Mouse (Mus musculus) heart, embryonic 16.5 days (tissue): ENCODE data around the gene Hectd4. TPM values are rescaled to one million over a fixed set of nuclear protein-coding genes. Genes with fewer than 3 reads are reported as not detected.

Experiments
- ATAC-seq: fragments of 200-750 bp; cut with Nextera tagmentation; replicated peaks from 2 replicates; pipeline ENCODE4 v1.8.0; 2017; ENCODE audit warnings: moderate number of reproducible peaks; ENCODE audit not compliant: insufficient read depth, low FRiP score; ENCODE audit errors: extremely low read depth
- H3K27ac ChIP-seq: fragments of 300-500 bp; sonication (generic); 2 replicates; pipeline ENCODE4 v1.5.1; 2014; ENCODE audit warnings: mild to moderate bottlenecking, low read length, control low read depth, moderate library complexity
- H3K27me3 ChIP-seq: fragments of 300-500 bp; sonication (generic); 2 replicates; pipeline ENCODE4 v1.6.1; 2014; ENCODE audit warnings: low read length, mixed read lengths; ENCODE audit not compliant: control insufficient read depth, insufficient read depth
- H3K36me3 ChIP-seq: fragments of 300-500 bp; sonication (generic); 2 replicates; pipeline ENCODE4 v1.6.1; 2014; ENCODE audit not compliant: control insufficient read depth, insufficient read depth
- H3K4me1 ChIP-seq: fragments of 300-500 bp; sonication (generic); 2 replicates; pipeline ENCODE4 v1.6.1; 2014; ENCODE audit warnings: low read length, mixed read lengths; ENCODE audit not compliant: control insufficient read depth, insufficient read depth
- H3K4me2 ChIP-seq: fragments of 300-500 bp; sonication (generic); 2 replicates; pipeline ENCODE4 v1.6.1; 2014; ENCODE audit warnings: low read depth, mild to moderate bottlenecking, control low read depth, low read length
- H3K4me3 ChIP-seq: fragments of 300-500 bp; sonication (generic); 2 replicates; pipeline ENCODE4 v1.5.1; 2014; ENCODE audit warnings: mild to moderate bottlenecking, control low read depth, low read length
- H3K9ac ChIP-seq: fragments of 300-500 bp; sonication (generic); 2 replicates; pipeline ENCODE4 v1.6.1; 2014; ENCODE audit warnings: low read length, control low read depth
- H3K9me3 ChIP-seq: fragments of 300-500 bp; sonication (generic); replicated peaks from 2 replicates; pipeline ENCODE4 v1.6.1; 2016; ENCODE audit warnings: low read length; ENCODE audit not compliant: control insufficient read depth
- WGBS: fragments of 180-500 bp; shearing (Covaris S2); extraction: QIAGEN DNeasy Blood & Tissue Kit; methylation state at CpG from one replicate; pipeline ENCODE4 v1.1.7; 2014; 5-methylcytosine and 5-hydroxymethylcytosine counted together
- polyA plus RNA-seq: library from polyadenylated mRNA; unstranded; fragments of >200 nt; fragmentation: Nextera tagmentation; extraction: Ambion mirVana; gene quantifications from 2 replicates; pipeline ENCODE4 v1.2.1, GENCODE M21; 2015

Gene Hectd4
- polyA plus RNA-seq, 1 experiment from 2014 or later, result 2.6 TPM

- H3K4me1 ChIP-seq, result no peaks in the 10 kb centered on the region
- H3K4me2 ChIP-seq, result no peak overlapping the region
- peaks cover 65% of the 10 kb centered on the region for H3K36me3 ChIP-seq
- H3K4me3 ChIP-seq, result no peak overlapping the region
- H3K9ac ChIP-seq, result no peak overlapping the region
- no peak for ATAC-seq
- H3K27me3 ChIP-seq, result no peaks in the 10 kb centered on the region
- no peak overlapping the region for H3K27ac ChIP-seq
- no peaks in the 10 kb centered on the region for H3K9me3 ChIP-seq
- WGBS, result 85% methylated on average over 4 of the region's 4 CpGs
These were observed 115.4 kb downstream of the Hectd4 start for GRCm38 (mm10) chr5:121335426-121335825.

GRCm38 (mm10) chr5:121336009-121336408 is 116.0 kb downstream of the Hectd4 start:
- Histone ChIP-seq H3K27ac (no peak overlapping the region), H3K4me2 (no peak overlapping the region), H3K9ac (no peak overlapping the region), H3K4me1 (no peaks in the 10 kb centered on the region), H3K36me3 (peaks cover 60% of the 10 kb centered on the region), H3K4me3 (no peak overlapping the region), H3K9me3 (no peaks in the 10 kb centered on the region), H3K27me3 (no peaks in the 10 kb centered on the region)
- 69% methylated on average over 3 of the region's 3 CpGs for WGBS
- no peak for ATAC-seq

DNA sequence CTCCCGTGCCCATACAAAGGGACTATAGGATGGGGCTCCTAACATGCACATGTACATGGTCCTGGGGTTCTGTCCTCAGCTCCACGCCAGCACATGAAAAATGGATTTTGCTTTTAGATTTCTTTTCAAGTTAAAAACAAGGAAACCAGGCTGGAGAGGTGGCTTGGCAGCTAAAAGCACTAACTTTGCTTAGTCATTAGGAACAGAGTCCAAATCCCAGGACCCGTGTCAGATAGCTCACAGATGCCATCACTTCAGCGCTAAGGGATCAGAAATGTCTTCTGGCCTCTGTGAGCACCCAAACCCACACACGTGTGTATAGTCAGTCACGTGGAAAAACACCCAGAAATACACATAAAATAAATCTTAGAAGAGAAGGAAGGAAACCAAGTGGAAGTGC is 116.8 kb downstream of the Hectd4 start:
- Histone ChIP-seq H3K9me3 (no peaks in the 10 kb centered on the region), H3K4me1 (no peaks in the 10 kb centered on the region), H3K27ac (no peak overlapping the region)

DNA sequence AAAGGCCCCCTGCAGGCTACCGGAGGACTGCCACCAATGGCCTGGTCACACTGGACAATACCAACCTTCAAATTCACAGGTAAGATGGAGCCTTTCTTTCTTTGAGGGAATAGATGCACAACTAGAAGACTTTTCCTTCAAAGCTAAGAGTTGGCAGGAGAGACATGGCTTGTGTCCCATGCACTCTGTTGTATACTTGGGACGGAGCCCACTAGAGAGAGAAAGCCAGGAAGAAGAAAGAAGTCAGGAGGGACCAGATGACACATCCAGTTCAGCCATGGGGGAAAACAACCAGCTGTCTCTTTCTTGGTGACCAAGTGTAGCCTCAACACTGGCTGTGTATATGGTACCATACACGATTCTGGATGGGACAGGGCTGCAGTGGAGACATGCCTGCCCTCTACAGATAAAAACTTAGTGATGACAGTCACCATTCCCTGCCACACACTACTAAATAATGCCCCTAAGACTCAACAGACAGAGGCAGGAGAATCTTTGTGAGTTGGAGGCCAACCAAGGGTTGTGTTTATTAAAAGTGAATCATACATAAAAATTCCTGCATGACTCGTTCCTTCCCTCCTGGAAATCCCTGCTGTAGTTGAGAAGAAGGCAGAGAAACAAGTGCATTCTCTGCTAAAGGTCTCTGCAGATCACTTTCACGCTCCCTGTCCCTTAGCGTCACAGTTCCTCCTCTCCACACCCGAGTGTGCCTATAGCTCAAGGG is 119.7 kb downstream of the Hectd4 start:
- H3K9ac ChIP-seq, result no peak overlapping the region
- no peaks in the 10 kb centered on the region for H3K4me1 ChIP-seq
- H3K4me2 ChIP-seq, result no peak overlapping the region
- no peaks in the 10 kb centered on the region for H3K27me3 ChIP-seq
- H3K27ac ChIP-seq, result no peak overlapping the region
- peaks cover 62% of the 10 kb centered on the region for H3K36me3 ChIP-seq
- H3K4me3 ChIP-seq, result no peak overlapping the region
- no peaks in the 10 kb centered on the region for H3K9me3 ChIP-seq
- WGBS, result 85% methylated on average over 7 of the region's 7 CpGs
- no peak for ATAC-seq

More for the DNA sequence above, 116.8 kb downstream of the Hectd4 start:
- Histone ChIP-seq H3K4me2 (no peak overlapping the region), H3K27me3 (no peaks in the 10 kb centered on the region), H3K36me3 (peaks cover 55% of the 10 kb centered on the region), H3K9ac (no peak overlapping the region), H3K4me3 (no peak overlapping the region)
- WGBS, result 92% methylated on average over 6 of the region's 6 CpGs
- ATAC-seq, result no peak

DNA sequence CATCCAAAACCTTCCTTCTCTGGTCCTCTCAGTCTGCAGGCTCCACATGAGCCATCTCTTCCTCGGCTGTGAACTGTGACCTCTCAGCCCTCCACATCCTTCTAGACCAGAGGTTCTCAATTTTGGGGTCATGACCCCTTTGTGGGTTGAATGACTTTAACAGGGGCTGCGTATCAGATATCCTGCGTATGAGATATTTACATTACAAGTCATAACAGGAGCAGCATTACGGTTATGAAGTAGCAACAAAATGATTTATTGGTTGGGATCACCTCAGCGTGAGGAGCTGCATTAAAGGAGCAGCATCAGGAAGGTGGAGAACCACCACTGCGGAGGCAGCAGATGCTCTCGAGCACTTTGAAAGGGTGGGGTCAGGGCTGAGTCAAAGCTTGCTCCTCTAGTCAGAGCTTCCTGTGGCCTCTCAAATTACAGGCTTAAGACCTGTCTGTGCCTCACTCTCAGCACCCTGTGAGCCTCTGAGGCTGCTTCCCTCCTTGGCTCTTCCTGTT is 121.0 kb downstream of the Hectd4 start:
- Histone ChIP-seq H3K4me2 (no peak overlapping the region), H3K4me1 (no peaks in the 10 kb centered on the region), H3K9ac (no peak overlapping the region), H3K9me3 (no peaks in the 10 kb centered on the region), H3K27ac (no peak overlapping the region), H3K36me3 (peaks cover 63% of the 10 kb centered on the region), H3K27me3 (no peaks in the 10 kb centered on the region), H3K4me3 (no peak overlapping the region)
- peak; percentile 49 for ATAC-seq
- 58% methylated on average over 7 of the region's 7 CpGs for WGBS

DNA sequence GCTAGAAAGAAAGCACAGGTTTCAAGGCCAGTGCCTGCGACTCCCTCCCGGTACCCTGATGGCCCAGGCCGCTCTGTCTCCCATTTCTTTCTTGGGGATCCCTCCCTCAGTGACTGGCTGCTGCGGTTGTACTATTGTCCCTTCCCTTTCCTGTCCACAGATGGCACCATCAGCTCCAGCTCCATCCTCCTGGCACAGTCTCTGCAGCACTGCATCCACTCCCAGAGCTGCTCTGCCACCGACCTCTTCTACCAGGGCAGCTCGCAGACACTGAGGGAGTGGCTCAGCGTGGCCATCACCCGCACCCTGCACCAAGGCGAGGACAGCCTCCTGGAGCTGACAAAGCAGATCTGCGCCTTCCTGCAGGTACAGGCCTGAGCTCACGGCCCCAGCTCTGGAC is 122.5 kb downstream of the Hectd4 start:
- WGBS, result 88% methylated on average over 11 of the region's 11 CpGs

GRCm38 (mm10) chr5:121343997-121344396 is 124.0 kb downstream of the Hectd4 start:
- Histone ChIP-seq H3K27ac (no peak overlapping the region), H3K9me3 (no peaks in the 10 kb centered on the region), H3K4me3 (no peak overlapping the region), H3K4me1 (no peaks in the 10 kb centered on the region), H3K27me3 (no peaks in the 10 kb centered on the region), H3K4me2 (no peak overlapping the region), H3K9ac (no peak overlapping the region), H3K36me3 (peaks cover 54% of the 10 kb centered on the region)
- 91% methylated on average over 8 of the region's 8 CpGs for WGBS
- ATAC-seq, result no peak

More for the DNA sequence above, 122.5 kb downstream of the Hectd4 start:
- Histone ChIP-seq H3K9me3 (no peaks in the 10 kb centered on the region), H3K9ac (no peak overlapping the region), H3K36me3 (peaks cover 58% of the 10 kb centered on the region), H3K27me3 (no peaks in the 10 kb centered on the region), H3K4me3 (no peak overlapping the region), H3K27ac (no peak overlapping the region), H3K4me2 (no peak overlapping the region), H3K4me1 (no peaks in the 10 kb centered on the region)
- no peak for ATAC-seq

DNA sequence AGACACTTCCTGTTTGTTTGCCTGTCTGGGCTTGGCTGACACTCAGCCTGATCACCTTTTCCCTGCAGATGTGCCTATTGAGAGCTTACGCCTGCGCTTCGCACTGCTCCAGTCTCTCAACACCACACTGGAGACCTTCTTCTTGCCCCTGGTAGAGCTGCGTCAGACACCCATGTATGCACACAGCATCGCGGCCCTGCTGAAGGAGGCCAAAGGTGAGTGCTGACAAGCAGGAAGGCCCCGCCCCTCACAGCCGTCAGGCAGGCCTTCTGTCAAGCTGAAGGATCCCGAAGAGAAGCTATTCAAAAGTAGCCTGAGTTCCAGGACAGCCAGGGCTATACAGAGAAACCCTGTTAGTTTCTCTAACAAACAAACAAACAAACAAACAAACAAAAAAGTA is 139.2 kb downstream of the Hectd4 start:
- WGBS, result 36% methylated on average over 9 of the region's 9 CpGs
- H3K27ac ChIP-seq, result no peak overlapping the region
- H3K27me3 ChIP-seq, result no peaks in the 10 kb centered on the region
- no peak for ATAC-seq
- H3K9me3 ChIP-seq, result no peaks in the 10 kb centered on the region
- H3K4me3 ChIP-seq, result no peak overlapping the region
- no peak overlapping the region for H3K4me2 ChIP-seq
- peaks cover 4% of the 10 kb centered on the region; the same call in 1 of the 2 replicates for H3K4me1 ChIP-seq
- no peak overlapping the region for H3K9ac ChIP-seq
- peaks cover 66% of the 10 kb centered on the region for H3K36me3 ChIP-seq

DNA sequence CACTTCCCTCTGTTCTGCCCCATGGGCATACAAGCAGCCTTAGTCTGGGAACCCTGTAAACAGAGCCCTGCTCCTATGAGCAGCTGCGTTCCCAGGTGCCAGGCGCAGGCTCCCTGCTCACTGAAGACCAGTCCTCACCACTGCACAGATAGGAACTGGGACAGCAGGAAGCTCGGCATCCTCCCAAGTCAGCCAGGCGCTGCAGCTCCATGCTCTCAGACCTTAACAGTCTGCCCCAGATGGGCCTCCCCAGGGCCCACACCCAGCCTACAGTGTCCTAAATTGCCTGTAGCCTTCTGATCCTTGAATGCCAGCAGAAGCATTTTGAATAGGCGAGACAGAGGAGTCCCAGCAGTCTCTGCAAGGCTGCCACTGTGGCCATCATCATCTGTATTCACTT is 141.7 kb downstream of the Hectd4 start:
- Histone ChIP-seq H3K4me2 (no peak overlapping the region), H3K36me3 (peaks cover 60% of the 10 kb centered on the region), H3K4me3 (no peak overlapping the region), H3K27me3 (no peaks in the 10 kb centered on the region), H3K27ac (no peak overlapping the region), H3K9ac (no peak overlapping the region), H3K9me3 (no peaks in the 10 kb centered on the region), H3K4me1 (peaks cover 4% of the 10 kb centered on the region; the same call in 1 of the 2 replicates)
- no peak for ATAC-seq
- WGBS, result 81% methylated on average over 5 of the region's 5 CpGs
